Mouse (Mus musculus): ENCODE measurements around the gene Mtg1.

DNA sequence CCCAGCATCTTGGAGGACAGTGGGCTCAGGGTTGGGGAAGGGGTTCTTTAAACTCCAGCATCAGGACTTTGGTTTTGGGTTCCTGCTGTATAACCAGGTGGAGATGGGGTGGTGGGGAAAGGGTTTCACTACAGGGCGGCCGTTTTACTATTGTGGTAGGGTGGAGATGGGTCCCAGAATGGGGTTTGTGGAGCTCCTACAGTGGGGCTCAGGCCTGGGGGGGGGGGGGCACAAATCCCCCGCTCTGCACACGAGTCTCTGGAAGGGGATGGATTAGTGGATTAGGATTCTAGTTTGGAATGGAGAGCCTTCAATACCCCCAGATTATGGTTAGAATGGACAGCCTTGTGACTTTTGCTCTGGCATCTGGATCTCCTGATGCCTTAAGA is 16.5 kb downstream of the Mtg1 start:
- TF ChIP-seq CTCF (IDR thresholded peaks at IDR 0.05; ENCODE audit: control insufficient read depth, insufficient read depth, insufficient replicate concordance, low read depth, low read length) (no peak), POLR2A (IDR thresholded peaks at IDR 0.05; ENCODE audit: control insufficient read depth, low read depth, low read length) (no peak)
